Mouse (Mus musculus): ENCODE measurements at regions not wholly inside any gene's neighbourhood (a gene's known extent, or its start where the extent isn't known, plus 50 kb on each side); places are given as distances from the start of the nearest gene placed in this dataset.

DNA sequence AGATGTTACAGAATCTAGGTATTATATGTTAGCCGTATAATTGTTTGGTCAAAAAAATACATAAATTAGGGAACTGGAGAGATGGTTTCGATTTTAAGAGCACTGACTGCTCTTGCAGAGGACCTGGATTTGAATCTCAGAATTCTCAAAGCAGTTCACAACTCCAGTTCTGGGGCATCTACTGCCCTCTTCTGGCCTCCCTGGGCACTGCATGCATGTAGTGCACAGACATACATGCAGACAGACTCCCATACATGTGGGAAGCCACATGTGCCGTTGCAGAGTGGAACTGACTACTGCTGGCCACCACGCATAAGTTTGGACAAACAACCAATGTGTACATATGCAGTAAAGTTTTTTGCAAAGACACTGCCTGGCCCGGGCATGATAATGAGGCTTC lies 62.0 kb upstream of the Foxn2 start:
- intact Hi-C loops (cut with DNase I; ENCODE audit: low total_unique reads), result no loop called here
- no peak for DNase-seq

DNA sequence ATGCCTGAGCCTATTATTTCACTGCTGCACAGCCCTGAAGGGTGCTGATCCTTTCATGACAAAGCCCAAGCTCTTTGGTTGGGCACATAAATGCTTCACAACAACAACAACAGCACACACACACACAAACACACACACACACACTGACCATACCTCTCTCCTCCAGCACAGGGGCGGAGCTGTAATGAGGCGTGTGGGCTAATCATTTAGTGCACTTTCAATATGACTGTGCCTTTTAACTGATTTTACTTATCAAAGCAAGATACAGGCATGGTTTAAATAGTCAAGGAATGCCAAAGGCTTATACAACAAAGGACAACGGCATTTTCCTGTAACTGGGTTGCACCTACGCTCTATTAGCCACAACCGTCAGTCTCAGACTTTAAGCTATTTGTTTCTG lies 61.1 kb upstream of the Foxn2 start:
- intact Hi-C loops (cut with DNase I; ENCODE audit: low total_unique reads), result no loop called here
- DNase-seq, result no peak

DNA sequence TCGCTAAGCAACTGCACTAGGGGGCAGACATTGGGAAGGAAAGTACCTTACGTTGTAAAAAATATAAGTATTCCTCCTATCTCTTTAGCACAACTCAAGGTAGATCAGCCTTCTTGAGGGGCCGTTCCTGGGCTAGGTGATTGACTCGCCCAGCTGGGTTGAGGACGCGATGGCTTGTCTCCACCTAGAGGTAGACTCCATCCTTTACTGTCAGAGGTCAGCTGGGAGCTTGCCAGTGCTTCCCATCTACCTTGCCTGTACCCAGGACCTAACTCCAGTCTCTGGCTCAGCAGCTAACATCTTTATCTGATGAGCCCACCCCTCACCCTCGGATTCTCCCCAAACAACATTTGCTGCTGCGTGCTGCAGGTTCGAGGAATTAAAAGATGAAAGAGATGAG lies 59.4 kb upstream of the Foxn2 start:
- intact Hi-C loops (cut with DNase I; ENCODE audit: low total_unique reads), result no loop called here
- DNase-seq, result no peak

DNA sequence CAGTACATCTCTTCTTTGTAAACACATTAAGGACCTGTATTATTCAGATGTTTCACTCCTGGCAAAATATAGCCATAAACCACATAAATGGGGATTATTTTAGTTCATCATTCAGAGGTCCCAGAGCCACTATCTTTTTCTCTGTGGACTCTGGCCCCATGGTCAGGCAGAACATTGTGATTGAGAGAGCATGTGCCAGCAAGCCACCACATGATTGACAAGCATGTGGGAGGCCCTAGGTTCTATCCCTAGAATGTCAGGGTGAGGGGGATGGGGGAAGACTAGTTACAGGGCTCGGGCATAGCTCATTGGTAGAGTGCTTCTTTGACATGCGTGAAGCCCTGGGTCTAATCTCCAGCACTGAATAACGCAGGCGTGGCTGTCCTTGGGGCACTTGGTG lies 57.1 kb upstream of the Foxn2 start:
- DNase-seq, result no peak
- intact Hi-C loops (cut with DNase I; ENCODE audit: low total_unique reads), result no loop called here

DNA sequence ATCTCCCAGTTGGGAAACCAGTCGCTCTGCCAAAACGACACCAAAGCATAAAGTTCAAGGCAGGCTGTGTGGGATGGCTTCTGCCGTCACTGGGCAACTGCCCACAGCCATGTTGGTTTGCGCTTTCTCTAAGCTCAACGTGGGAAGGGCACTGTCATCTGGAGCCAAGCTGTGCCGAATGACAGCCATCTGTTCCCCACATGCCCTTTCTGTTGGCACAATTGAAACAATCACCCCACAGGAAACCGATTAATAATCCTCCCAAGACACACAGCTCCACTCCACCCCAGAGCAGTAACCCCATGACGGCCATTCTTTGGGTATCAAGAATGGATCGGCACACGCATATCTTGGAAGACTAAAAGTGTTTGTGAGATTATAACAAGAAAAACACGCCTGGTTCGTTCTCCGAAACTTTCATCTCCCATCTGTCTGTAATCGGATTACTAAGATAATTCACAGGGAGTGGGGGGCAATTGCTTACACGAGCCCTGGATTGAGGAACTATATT lies 52.0 kb upstream of the Foxn2 start:
- no peak for DNase-seq
- intact Hi-C loops (cut with DNase I; ENCODE audit: low total_unique reads), result no loop called here

DNA sequence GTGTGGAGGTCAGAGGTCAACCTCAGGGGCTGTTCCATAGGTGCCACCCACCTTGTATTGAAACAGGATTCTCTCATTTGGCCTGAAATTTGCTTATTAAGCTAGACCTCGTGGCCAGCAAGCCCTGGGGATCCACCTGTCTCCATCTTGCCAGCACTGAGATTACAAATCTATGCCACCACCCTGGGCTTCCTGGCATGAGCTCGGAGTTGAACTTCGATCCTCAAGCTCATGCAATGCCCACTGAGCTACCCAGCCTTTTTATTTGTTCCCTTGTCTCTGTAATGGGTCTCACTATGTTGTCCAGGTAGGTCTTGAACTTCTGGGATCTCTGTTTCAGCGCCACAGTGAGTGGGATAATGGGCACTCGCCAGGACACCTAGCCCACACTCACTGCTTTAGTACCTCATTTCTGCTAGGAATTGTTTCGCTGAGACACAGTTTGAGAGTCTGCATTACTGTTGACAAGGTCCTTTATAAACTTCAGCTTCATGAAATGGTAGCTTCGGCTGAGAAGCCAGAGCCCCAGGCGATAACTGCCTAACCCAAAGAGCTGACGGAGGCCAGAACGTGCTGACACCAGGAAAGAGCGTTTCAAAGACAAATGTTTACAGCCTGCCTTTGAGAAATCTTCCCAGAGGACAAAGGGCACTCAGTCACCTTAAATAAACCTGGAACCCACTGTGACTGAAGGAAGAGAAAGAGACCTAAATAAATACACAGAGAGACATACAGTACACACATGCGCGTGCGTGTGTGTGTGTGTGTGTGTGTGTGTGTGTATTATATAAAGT lies 50.6 kb upstream of the Foxn2 start:
- DNase-seq, result no peak
- intact Hi-C loops (cut with DNase I; ENCODE audit: low total_unique reads), result no loop called here

All from gastrocnemius, postnatal 14 days (tissue).